ENCODE assay signal across 9 mouse cellular contexts in the genomic region with DNA sequence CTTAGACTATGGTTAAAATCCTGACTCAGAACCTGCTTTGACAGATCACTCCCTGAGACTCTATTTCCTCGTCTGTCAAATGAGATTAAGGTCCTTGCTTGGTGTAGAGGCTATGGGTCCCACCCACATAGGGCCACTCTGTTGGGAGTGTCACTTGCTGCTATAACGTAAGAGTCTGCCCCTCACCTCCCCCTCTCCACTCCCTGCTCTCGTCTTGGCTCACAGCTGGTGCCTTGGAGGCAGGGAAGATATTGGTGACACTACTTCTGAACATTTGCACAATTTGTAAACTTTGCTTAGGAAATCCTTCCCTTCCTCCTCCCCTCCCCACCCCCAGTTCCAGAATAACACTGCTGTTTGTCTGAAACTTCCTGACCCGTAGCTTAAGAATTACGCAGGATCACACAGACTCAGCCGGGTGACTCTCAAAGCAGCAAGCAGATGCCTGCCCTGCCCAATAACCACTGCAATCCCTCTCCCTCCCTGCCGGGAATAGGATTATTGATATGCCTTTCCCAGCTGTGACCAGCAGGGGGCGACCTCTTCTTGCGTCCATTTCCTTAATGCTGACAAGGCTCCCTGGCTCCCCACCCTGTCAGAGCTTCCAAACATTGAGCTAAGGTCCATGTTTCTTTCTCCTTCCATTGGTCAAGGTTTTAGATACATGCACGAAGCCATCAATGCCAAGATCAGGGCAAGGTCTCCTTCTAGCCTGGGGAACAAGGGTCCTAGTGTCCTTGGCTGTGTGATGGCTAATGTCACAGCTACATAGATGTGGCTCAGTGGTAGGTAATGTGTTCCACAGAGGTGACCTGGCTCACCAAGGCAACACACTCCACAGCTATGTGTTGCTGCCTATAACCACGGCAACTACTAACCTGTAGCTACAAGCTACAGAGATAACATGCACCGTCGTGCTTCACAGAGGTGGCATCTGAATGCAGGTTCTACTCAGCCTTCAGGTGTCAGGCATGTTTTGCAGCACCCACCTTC.
A peak's percentile ranks its signal among the peaks of the same experiment; 100 is the strongest.
DNase-seq lines count a peak whose midpoint lies in the region; ATAC-seq lines count a peak whose summit lies in the region.
"Had no signal": no experiment of that assay in that cellular context is flagged by ENCODE, and none has a peak within 500 bp of the region (broad histone marks: within the 10 kb centered on the region; RNA-seq: fewer than 3 reads in every experiment).

No protein-coding gene starts in this region.

- peak; percentile 39 for ATAC-seq in forebrain, embryonic 15.5 days (replicated peaks)
- ATAC-seq in hindbrain, embryonic 11.5 days (ENCODE audit: low FRiP score) = no peak

- 0 out of 2 replicates have a peak, but pooled peaks cover 6% of the 10 kb centered on the region for H3K4me1 ChIP-seq in forebrain, embryonic 15.5 days
- 0 out of 2 replicates have a peak, but pooled peaks cover 2% of the 10 kb centered on the region for H3K4me1 ChIP-seq in hindbrain, embryonic 11.5 days (replicated peaks; ENCODE audit: control insufficient read depth, insufficient read depth, low read length)

- no peaks in the 10 kb centered on the region for H3K36me3 ChIP-seq in forebrain, embryonic 15.5 days
- no peaks in the 10 kb centered on the region for H3K36me3 ChIP-seq in hindbrain, embryonic 11.5 days (ENCODE audit: control insufficient read depth, insufficient read depth, low read length)
- H3K36me3 ChIP-seq: heart, embryonic 15.5 days had no signal

- DNase-seq in ES-CJ7 (ENCODE audit: low read depth, low spot score) = peak; percentile 68
- DNase-seq in c-Kit-positive CD71-positive TER-119-negative erythroid progenitor cells, embryonic 14.5 days (ENCODE audit: low read depth) = peak; percentile 27
- DNase-seq in hindbrain, embryonic 11.5 days (ENCODE audit: low spot score) = peak; percentile 90
- peak; percentile 78 for DNase-seq in layer of hippocampus, adult 9-11 months
- DNase-seq in lung, postnatal 14 days = peak; percentile 87
- peak; percentile 75 for DNase-seq in ovary, postnatal 36 days (ENCODE audit: low spot score)
- peak; percentile 43 to 45 for DNase-seq in thymus, postnatal 36 days

- no peaks in the 10 kb centered on the region for H3K9me3 ChIP-seq in forebrain, embryonic 15.5 days
- no peaks in the 10 kb centered on the region for H3K9me3 ChIP-seq in hindbrain, embryonic 11.5 days (ENCODE audit: control insufficient read depth, low read length)
- H3K9me3 ChIP-seq: heart, embryonic 15.5 days had no signal

- no peak overlapping the region for H3K4me3 ChIP-seq in forebrain, embryonic 15.5 days
- H3K4me3 ChIP-seq in hindbrain, embryonic 11.5 days (ENCODE audit: low read depth, low read length) = no peak overlapping the region
- H3K4me3 ChIP-seq: heart, embryonic 15.5 days had no signal

- H3K4me2 ChIP-seq in forebrain, embryonic 15.5 days (replicated peaks) = no peak overlapping the region
- no peak overlapping the region for H3K4me2 ChIP-seq in hindbrain, embryonic 11.5 days (replicated peaks; ENCODE audit: low read depth, low read length)
- H3K4me2 ChIP-seq: heart, embryonic 15.5 days had no signal

- no peak overlapping the region for H3K9ac ChIP-seq in forebrain, embryonic 15.5 days (replicated peaks)
- H3K9ac ChIP-seq in hindbrain, embryonic 11.5 days (ENCODE audit: low read depth, low read length) = no peak overlapping the region
- H3K9ac ChIP-seq: heart, embryonic 15.5 days had no signal

- WGBS in forebrain, embryonic 15.5 days = 24% methylated on average over 13 of the region's 13 CpGs
- 26% methylated on average over 13 of the region's 13 CpGs for WGBS in hindbrain, embryonic 11.5 days

- no peak overlapping the region for H3K27ac ChIP-seq in forebrain, embryonic 15.5 days (replicated peaks)
- H3K27ac ChIP-seq in hindbrain, embryonic 11.5 days (ENCODE audit: low read depth, low read length) = no peak overlapping the region
- H3K27ac ChIP-seq: heart, embryonic 15.5 days had no signal

- 0 out of 2 replicates have a peak, but pooled peaks cover 6% of the 10 kb centered on the region for H3K27me3 ChIP-seq in forebrain, embryonic 15.5 days
- no peaks in the 10 kb centered on the region for H3K27me3 ChIP-seq in hindbrain, embryonic 11.5 days (ENCODE audit: control insufficient read depth, insufficient read depth, low read length)

Comparison
In these comparisons a context has a peak if more than half of its experiments do, and no peak if none do; other contexts are left out.
1. DNase-seq: peak in every context shown above with its lines; median percentile 90 in hindbrain, embryonic 11.5 days; 87 in lung, postnatal 14 days; 78 in layer of hippocampus, adult 9-11 months; 75 in ovary, postnatal 36 days; 68 in ES-CJ7; 44 in thymus, postnatal 36 days; 27 in c-Kit-positive CD71-positive TER-119-negative erythroid progenitor cells, embryonic 14.5 days.